Mouse (Mus musculus): ENCODE results near the gene Sohlh1. TPM values are rescaled to one million over a fixed set of nuclear protein-coding genes. Genes with fewer than 3 reads are reported as not detected.

The Sohlh1 gene
- polyA plus RNA-seq, 1 experiment from 2014 or later = not detected

Other genes with a start within 250 kb of the Sohlh1 start
- 35.9 and 40.0 TPM in 2 replicates for gene Rabl6, start 238.7 kb downstream of the Sohlh1 start, polyA plus RNA-seq (2014; fragmentation: Nextera tagmentation; extraction: Ambion mirVana)
- 0.11 and 0.20 TPM in 2 replicates for gene Ccdc183, start 229.6 kb downstream of the Sohlh1 start, polyA plus RNA-seq (2014; fragmentation: Nextera tagmentation; extraction: Ambion mirVana)
- gene Tmem141, start 225.2 kb downstream of the Sohlh1 start, polyA plus RNA-seq (2014; fragmentation: Nextera tagmentation; extraction: Ambion mirVana) = 14.6 and 18.4 TPM in 2 replicates
- gene Fcna, start 219.2 kb downstream of the Sohlh1 start, polyA plus RNA-seq (2014; fragmentation: Nextera tagmentation; extraction: Ambion mirVana) = 1.0 and 1.1 TPM in 2 replicates
- not detected in 2 replicates for gene Lcn8, start 194.1 kb downstream of the Sohlh1 start, polyA plus RNA-seq (2014; fragmentation: Nextera tagmentation; extraction: Ambion mirVana)
- not detected in 2 replicates for gene Lcn5, start 189.3 kb downstream of the Sohlh1 start, polyA plus RNA-seq (2014; fragmentation: Nextera tagmentation; extraction: Ambion mirVana)
- not detected in 2 replicates for gene Lcn6, start 170.5 kb downstream of the Sohlh1 start, polyA plus RNA-seq (2014; fragmentation: Nextera tagmentation; extraction: Ambion mirVana)
- not detected in 2 replicates for gene Lcn10, start 164.5 kb downstream of the Sohlh1 start, polyA plus RNA-seq (2014; fragmentation: Nextera tagmentation; extraction: Ambion mirVana)
- not detected in 2 replicates for gene Obp2a, start 147.2 kb downstream of the Sohlh1 start, polyA plus RNA-seq (2014; fragmentation: Nextera tagmentation; extraction: Ambion mirVana)
- 42.9 and 49.9 TPM in 2 replicates for gene Bmyc, start 140.5 kb downstream of the Sohlh1 start, polyA plus RNA-seq (2014; fragmentation: Nextera tagmentation; extraction: Ambion mirVana)
- not detected in 2 replicates for gene Obp2b, start 110.2 kb downstream of the Sohlh1 start, polyA plus RNA-seq (2014; fragmentation: Nextera tagmentation; extraction: Ambion mirVana)
- not detected in 2 replicates for gene Lcn3, start 81.7 kb downstream of the Sohlh1 start, polyA plus RNA-seq (2014; fragmentation: Nextera tagmentation; extraction: Ambion mirVana)
- gene Lcn11, start 70.2 kb downstream of the Sohlh1 start, polyA plus RNA-seq (2014; fragmentation: Nextera tagmentation; extraction: Ambion mirVana) = not detected in 2 replicates
- not detected in 2 replicates for gene Gm13539, start 65.0 kb downstream of the Sohlh1 start, polyA plus RNA-seq (2014; fragmentation: Nextera tagmentation; extraction: Ambion mirVana)
- gene Glt6d1, start 31.4 kb downstream of the Sohlh1 start, polyA plus RNA-seq (2014; fragmentation: Nextera tagmentation; extraction: Ambion mirVana) = not detected in 2 replicates
- gene Lcn9, start 24.1 kb downstream of the Sohlh1 start, polyA plus RNA-seq (2014; fragmentation: Nextera tagmentation; extraction: Ambion mirVana) = not detected in 2 replicates
- gene Kcnt1, start 16.5 kb upstream of the Sohlh1 start, polyA plus RNA-seq (2014; fragmentation: Nextera tagmentation; extraction: Ambion mirVana) = 0.04 TPM in 1 of 2 replicates, not detected in the other
- 8.9 and 14.1 TPM in 2 replicates for gene Camsap1, start 136.0 kb upstream of the Sohlh1 start, polyA plus RNA-seq (2014; fragmentation: Nextera tagmentation; extraction: Ambion mirVana)
- 136 and 141 TPM in 2 replicates for gene Ubac1, start 174.5 kb upstream of the Sohlh1 start, polyA plus RNA-seq (2014; fragmentation: Nextera tagmentation; extraction: Ambion mirVana)

Data from heart, embryonic 11.5 days (tissue).